In genomic region chr2:92442419-92443001, GRCm38 (mm10) we compare ENCODE assay signal across 11 mouse cellular contexts. TPM values are rescaled to one million over a fixed set of nuclear protein-coding genes. Genes with fewer than 3 reads are reported as not detected.
DNase-seq lines count a peak whose midpoint lies in the region; ATAC-seq and TF ChIP-seq lines count a peak whose summit lies in the region.
"Had no signal": no experiment of that assay in that cellular context is flagged by ENCODE, and none has a peak within 500 bp of the region (broad histone marks: within the 10 kb centered on the region; RNA-seq: fewer than 3 reads in every experiment).

No protein-coding gene starts in this region.

- TF ChIP-seq EP300 in heart, adult 2 months (IDR thresholded peaks at IDR 0.05; ENCODE audit: insufficient read depth, low read depth, low read length), result no peak

- H3K79me2 ChIP-seq in heart, adult 2 months (replicated peaks; ENCODE audit: control insufficient read depth, insufficient read depth, low read length), result no peaks in the 10 kb centered on the region

- peaks cover 17% of the 10 kb centered on the region for H3K4me1 ChIP-seq in heart, embryonic 10.5 days
- peaks cover 3% of the 10 kb centered on the region; the same call in 1 of the 2 replicates for H3K4me1 ChIP-seq in heart, adult 2 months (ENCODE audit: control insufficient read depth, insufficient read depth, low read length)
- no peaks in the 10 kb centered on the region for H3K4me1 ChIP-seq in midbrain, embryonic 14.5 days (ENCODE audit: control insufficient read depth, insufficient read depth, low read length)
- no peaks in the 10 kb centered on the region for H3K4me1 ChIP-seq in midbrain, embryonic 16.5 days (ENCODE audit: control insufficient read depth, insufficient read depth, low read length)
- peaks cover 3% of the 10 kb centered on the region; the same call in 1 of the 2 replicates for H3K4me1 ChIP-seq in hindbrain, embryonic 12.5 days
- H3K4me1 ChIP-seq in neural tube, embryonic 15.5 days, result no peaks in the 10 kb centered on the region

- no peaks in the 10 kb centered on the region for H3K9me3 ChIP-seq in heart, embryonic 10.5 days
- no peaks in the 10 kb centered on the region for H3K9me3 ChIP-seq in midbrain, embryonic 14.5 days (ENCODE audit: control insufficient read depth, low read length)
- H3K9me3 ChIP-seq in midbrain, embryonic 16.5 days (replicated peaks; ENCODE audit: control insufficient read depth, low read length, poor library complexity, severe bottlenecking), result no peaks in the 10 kb centered on the region
- no peaks in the 10 kb centered on the region for H3K9me3 ChIP-seq in hindbrain, embryonic 12.5 days (replicated peaks)
- H3K9me3 ChIP-seq in neural tube, embryonic 15.5 days (replicated peaks), result no peaks in the 10 kb centered on the region
- H3K9me3 ChIP-seq: liver, embryonic 13.5 days had no signal

- H3K4me2 ChIP-seq in midbrain, embryonic 14.5 days (ENCODE audit: low read length), result no peak overlapping the region
- H3K4me2 ChIP-seq in midbrain, embryonic 16.5 days (ENCODE audit: low read length), result no peak overlapping the region
- H3K4me2 ChIP-seq in hindbrain, embryonic 12.5 days (replicated peaks), result no peak overlapping the region
- H3K4me2 ChIP-seq in neural tube, embryonic 15.5 days, result no peak overlapping the region
- H3K4me2 ChIP-seq: heart, embryonic 11.5 days; liver, embryonic 13.5 days had no signal

- no peak for TF ChIP-seq POLR2A in heart, adult 2 months (IDR thresholded peaks at IDR 0.05; ENCODE audit: insufficient read depth, low read depth, low read length)

- DNase-seq in heart, embryonic 10.5 days (ENCODE audit: low spot score), result no peak
- no peak for DNase-seq in heart, adult 2 months
- DNase-seq in midbrain, embryonic 14.5 days, result peak; percentile 32
- peak; percentile 50 for DNase-seq in splenic B cell, adult 2 months (ENCODE audit: low read depth, low spot score)
- no peak for DNase-seq in yolk sac, embryonic 10.5 days (ENCODE audit: low spot score)
- DNase-seq: kidney, postnatal 36 days; liver, embryonic 13.5 days had no signal

- WGBS in heart, embryonic 10.5 days, result 65% methylated on average over 12 of the region's 12 CpGs
- WGBS in heart, adult 2 months, result 38% methylated on average over 12 of the region's 12 CpGs
- WGBS in midbrain, embryonic 14.5 days, result 71% methylated on average over 12 of the region's 12 CpGs
- 68% methylated on average over 12 of the region's 12 CpGs for WGBS in midbrain, embryonic 16.5 days
- 75% methylated on average over 12 of the region's 12 CpGs for WGBS in hindbrain, embryonic 12.5 days
- WGBS in neural tube, embryonic 15.5 days, result 78% methylated on average over 12 of the region's 12 CpGs

- H3K9ac ChIP-seq in heart, adult 2 months (ENCODE audit: low read depth, low read length), result no peak overlapping the region
- no peak overlapping the region for H3K9ac ChIP-seq in midbrain, embryonic 14.5 days (replicated peaks; ENCODE audit: low read length)
- H3K9ac ChIP-seq in midbrain, embryonic 16.5 days (ENCODE audit: low read depth, low read length), result no peak overlapping the region
- H3K9ac ChIP-seq in hindbrain, embryonic 12.5 days, result no peak overlapping the region
- H3K9ac ChIP-seq in neural tube, embryonic 15.5 days (replicated peaks), result no peak overlapping the region
- H3K9ac ChIP-seq: liver, embryonic 13.5 days had no signal

- no peak overlapping the region for H3K4me3 ChIP-seq in heart, embryonic 10.5 days
- no peak overlapping the region for H3K4me3 ChIP-seq in heart, adult 2 months
- H3K4me3 ChIP-seq in midbrain, embryonic 14.5 days (replicated peaks; ENCODE audit: low read depth, low read length), result no peak overlapping the region
- H3K4me3 ChIP-seq in midbrain, embryonic 16.5 days (ENCODE audit: low read depth, low read length), result no peak overlapping the region
- no peak overlapping the region for H3K4me3 ChIP-seq in hindbrain, embryonic 12.5 days
- no peak overlapping the region for H3K4me3 ChIP-seq in neural tube, embryonic 15.5 days (replicated peaks)
- H3K4me3 ChIP-seq: liver, embryonic 13.5 days had no signal

- H3K27me3 ChIP-seq in heart, embryonic 10.5 days (ENCODE audit: insufficient read depth, poor library complexity, severe bottlenecking), result 0 out of 2 replicates have a peak, but pooled peaks cover 4% of the 10 kb centered on the region
- H3K27me3 ChIP-seq in heart, adult 2 months (ENCODE audit: control insufficient read depth, insufficient read depth, low read length), result no peaks in the 10 kb centered on the region
- H3K27me3 ChIP-seq in midbrain, embryonic 14.5 days (ENCODE audit: control insufficient read depth, insufficient read depth, low read length), result no peaks in the 10 kb centered on the region
- no peaks in the 10 kb centered on the region for H3K27me3 ChIP-seq in midbrain, embryonic 16.5 days (ENCODE audit: control insufficient read depth, insufficient read depth, low read depth, low read length)
- H3K27me3 ChIP-seq in hindbrain, embryonic 12.5 days, result peaks cover 3% of the 10 kb centered on the region; the same call in 1 of the 2 replicates
- H3K27me3 ChIP-seq in splenic B cell, adult 2 months (ENCODE audit: control insufficient read depth, insufficient read depth, low read length, poor library complexity, severe bottlenecking), result no peaks in the 10 kb centered on the region
- 0 out of 2 replicates have a peak, but pooled peaks cover 3% of the 10 kb centered on the region for H3K27me3 ChIP-seq in neural tube, embryonic 15.5 days (replicated peaks)

- peak overlapping the region; percentile 38; the same call in 1 of the 2 replicates for H3K27ac ChIP-seq in heart, embryonic 10.5 days
- no peak overlapping the region for H3K27ac ChIP-seq in heart, adult 2 months
- H3K27ac ChIP-seq in midbrain, embryonic 14.5 days (replicated peaks; ENCODE audit: low read depth, low read length), result 0 out of 2 replicates have a peak overlapping the region, but pooled peaks have one; percentile 32
- no peak overlapping the region for H3K27ac ChIP-seq in midbrain, embryonic 16.5 days (ENCODE audit: low read length)
- H3K27ac ChIP-seq in hindbrain, embryonic 12.5 days, result peak overlapping the region; percentile 62; the same call in 1 of the 2 replicates
- no peak overlapping the region for H3K27ac ChIP-seq in neural tube, embryonic 15.5 days (replicated peaks)
- H3K27ac ChIP-seq: liver, embryonic 13.5 days had no signal

- no peaks in the 10 kb centered on the region for H3K36me3 ChIP-seq in heart, embryonic 10.5 days
- peaks cover 3% of the 10 kb centered on the region; the same call in 1 of the 2 replicates for H3K36me3 ChIP-seq in heart, adult 2 months (ENCODE audit: control insufficient read depth, insufficient read depth, low read length)
- no peaks in the 10 kb centered on the region for H3K36me3 ChIP-seq in midbrain, embryonic 14.5 days (ENCODE audit: control insufficient read depth, insufficient read depth, low read length)
- no peaks in the 10 kb centered on the region for H3K36me3 ChIP-seq in midbrain, embryonic 16.5 days (ENCODE audit: control insufficient read depth, insufficient read depth, low read length)
- no peaks in the 10 kb centered on the region for H3K36me3 ChIP-seq in hindbrain, embryonic 12.5 days
- no peaks in the 10 kb centered on the region for H3K36me3 ChIP-seq in splenic B cell, adult 2 months (ENCODE audit: control insufficient read depth, insufficient read depth, low read length, poor library complexity, severe bottlenecking)
- no peaks in the 10 kb centered on the region for H3K36me3 ChIP-seq in neural tube, embryonic 15.5 days
- H3K36me3 ChIP-seq: liver, embryonic 13.5 days had no signal

- no peak for ATAC-seq in midbrain, embryonic 14.5 days (ENCODE audit: low FRiP score, low TSS enrichment)
- no peak; the same call in 1 of the 2 replicates for ATAC-seq in midbrain, embryonic 16.5 days
- peak; percentile 59; the same call in 1 of the 2 replicates for ATAC-seq in hindbrain, embryonic 12.5 days (ENCODE audit: low FRiP score)
- no peak for ATAC-seq in neural tube, embryonic 15.5 days (ENCODE audit: low FRiP score)

- intact Hi-C loops in heart, adult 2 months (cut with DNase I), result no loop called here

- no peak for TF ChIP-seq CTCF in heart, adult 2 months (IDR thresholded peaks at IDR 0.05)

RNA-seq across cellular contexts. Expression of gene Cry2, which starts 8.7 kb away (rescaled TPM):
- polyA plus RNA-seq in heart, embryonic 10.5 days (2016; fragmentation: Nextera tagmentation; extraction: Ambion mirVana), result 21.0 and 23.3 TPM in 2 replicates
- total RNA-seq in heart, adult 2 months (2021), result 10 to 100 TPM; 12.7 to 29.3 TPM
- polyA plus RNA-seq in heart, adult 2 months (2012; rRNA removed), result 19.1 and 24.5 TPM in 2 replicates
- 33.3 and 33.9 TPM in 2 replicates for polyA plus RNA-seq in midbrain, embryonic 14.5 days (2014; fragmentation: Nextera tagmentation; extraction: Ambion mirVana)
- polyA plus RNA-seq in midbrain, embryonic 16.5 days (2015; fragmentation: Nextera tagmentation; extraction: Ambion mirVana), result 51.6 and 53.4 TPM in 2 replicates
- polyA plus RNA-seq in hindbrain, embryonic 12.5 days (2016; fragmentation: Nextera tagmentation; extraction: Ambion mirVana), result 38.1 and 39.9 TPM in 2 replicates
- 43.0 and 46.0 TPM in 2 replicates for polyA plus RNA-seq in neural tube, embryonic 15.5 days (2015; fragmentation: Nextera tagmentation; extraction: Ambion mirVana)

RNA-seq across cellular contexts. Expression of gene Slc35c1, which starts 17.8 kb away (rescaled TPM):
- polyA plus RNA-seq in heart, embryonic 10.5 days (2016; fragmentation: Nextera tagmentation; extraction: Ambion mirVana), result 14.1 and 14.9 TPM in 2 replicates
- total RNA-seq in heart, adult 2 months (2021), result 1 to 10 TPM; 5.6 to 6.2 TPM
- 10.9 and 12.9 TPM in 2 replicates for polyA plus RNA-seq in heart, adult 2 months (2012; rRNA removed)
- polyA plus RNA-seq in midbrain, embryonic 14.5 days (2014; fragmentation: Nextera tagmentation; extraction: Ambion mirVana), result 8.6 and 11.9 TPM in 2 replicates
- polyA plus RNA-seq in midbrain, embryonic 16.5 days (2015; fragmentation: Nextera tagmentation; extraction: Ambion mirVana), result 16.1 and 17.9 TPM in 2 replicates
- 11.9 and 12.5 TPM in 2 replicates for polyA plus RNA-seq in hindbrain, embryonic 12.5 days (2016; fragmentation: Nextera tagmentation; extraction: Ambion mirVana)
- 16.6 and 22.1 TPM in 2 replicates for polyA plus RNA-seq in neural tube, embryonic 15.5 days (2015; fragmentation: Nextera tagmentation; extraction: Ambion mirVana)

RNA-seq across cellular contexts. Expression of gene Mapk8ip1, which starts 41.4 kb away (rescaled TPM):
- 7.5 and 18.2 TPM in 2 replicates for polyA plus RNA-seq in heart, embryonic 10.5 days (2016; fragmentation: Nextera tagmentation; extraction: Ambion mirVana)
- 1 to 10 TPM; 3.8 to 4.5 TPM for total RNA-seq in heart, adult 2 months (2021)
- polyA plus RNA-seq in heart, adult 2 months (2012; rRNA removed), result 6.9 and 7.1 TPM in 2 replicates
- polyA plus RNA-seq in midbrain, embryonic 14.5 days (2014; fragmentation: Nextera tagmentation; extraction: Ambion mirVana), result 62.4 and 117 TPM in 2 replicates
- polyA plus RNA-seq in midbrain, embryonic 16.5 days (2015; fragmentation: Nextera tagmentation; extraction: Ambion mirVana), result 126 and 129 TPM in 2 replicates
- 112 and 115 TPM in 2 replicates for polyA plus RNA-seq in hindbrain, embryonic 12.5 days (2016; fragmentation: Nextera tagmentation; extraction: Ambion mirVana)
- 134 and 169 TPM in 2 replicates for polyA plus RNA-seq in neural tube, embryonic 15.5 days (2015; fragmentation: Nextera tagmentation; extraction: Ambion mirVana)

Comparison
In these comparisons a context has a peak if more than half of its experiments do, and no peak if none do; other contexts are left out.
1. H3K27ac ChIP-seq: peak in heart, embryonic 10.5 days (single experiment), midbrain, embryonic 14.5 days (single experiment) and hindbrain, embryonic 12.5 days (single experiment); none in heart, adult 2 months (single experiment), midbrain, embryonic 16.5 days (single experiment) and neural tube, embryonic 15.5 days (single experiment).
2. DNase-seq: peak in midbrain, embryonic 14.5 days (single experiment) and splenic B cell, adult 2 months (single experiment); none in heart, embryonic 10.5 days (single experiment), heart, adult 2 months (0 of 2) and yolk sac, embryonic 10.5 days (single experiment).